35 mouse cellular contexts compared by ENCODE assay signal in the genomic region with DNA sequence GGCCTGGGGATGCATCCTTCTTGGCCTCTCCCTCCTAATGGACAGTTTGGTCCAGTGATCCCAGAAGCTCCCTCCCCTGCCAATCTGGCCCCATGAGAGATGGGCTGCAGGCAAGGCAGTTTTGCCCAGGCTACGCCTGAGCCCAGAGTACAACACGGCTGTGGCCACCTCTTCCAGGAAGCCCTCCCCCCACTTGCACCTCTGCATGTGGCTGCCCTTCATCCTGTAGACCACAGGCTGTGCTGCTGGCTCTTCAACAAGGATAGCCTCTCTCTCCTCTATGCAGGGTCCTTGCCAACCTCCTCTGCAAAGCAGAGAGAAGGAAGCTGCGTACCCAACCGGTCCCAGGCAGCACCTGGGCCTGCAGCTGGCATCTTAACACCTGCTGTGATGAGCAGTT. TPM values are rescaled to one million over a fixed set of nuclear protein-coding genes. Genes with fewer than 3 reads are reported as not detected.
DNase-seq lines count a peak whose midpoint lies in the region; ATAC-seq and TF ChIP-seq lines count a peak whose summit lies in the region.
"Had no signal": no experiment of that assay in that cellular context is flagged by ENCODE, and none has a peak within 500 bp of the region (broad histone marks: within the 10 kb centered on the region; RNA-seq: fewer than 3 reads in every experiment).

No protein-coding gene starts in this region.

- no peak overlapping the region for H3K27ac ChIP-seq in hindbrain, embryonic 14.5 days
- no peak overlapping the region for H3K27ac ChIP-seq in hindbrain, embryonic 11.5 days (ENCODE audit: low read depth, low read length)
- H3K27ac ChIP-seq in left cerebral cortex, adult 2 months, result no peak overlapping the region
- peak overlapping the region; percentile 98 for H3K27ac ChIP-seq in cerebellum, adult 2 months (ENCODE audit: insufficient read depth, low read length)
- no peak overlapping the region for H3K27ac ChIP-seq in cortical plate, adult 2 months (ENCODE audit: insufficient read depth, low read length)
- no peak overlapping the region for H3K27ac ChIP-seq in liver, postnatal 0 days (ENCODE audit: low read depth)
- H3K27ac ChIP-seq: embryonic facial prominence, embryonic 13.5 days; forebrain, embryonic 13.5 days; heart, embryonic 13.5 days; kidney, postnatal 0 days; limb, embryonic 13.5 days; liver, embryonic 12.5 days; midbrain, embryonic 12.5 days; neural tube, embryonic 13.5 days; stomach, embryonic 15.5 days had no signal

- no peaks in the 10 kb centered on the region for H3K36me3 ChIP-seq in hindbrain, embryonic 14.5 days (replicated peaks; ENCODE audit: control insufficient read depth, insufficient read depth)
- no peaks in the 10 kb centered on the region for H3K36me3 ChIP-seq in hindbrain, embryonic 11.5 days (ENCODE audit: control insufficient read depth, insufficient read depth, low read length)
- H3K36me3 ChIP-seq in liver, postnatal 0 days (replicated peaks; ENCODE audit: insufficient read depth, low read length), result no peaks in the 10 kb centered on the region
- H3K36me3 ChIP-seq: embryonic facial prominence, embryonic 13.5 days; heart, embryonic 13.5 days; limb, embryonic 13.5 days; liver, embryonic 12.5 days; midbrain, embryonic 12.5 days; neural tube, embryonic 13.5 days; stomach, embryonic 15.5 days had no signal

- no peak for TF ChIP-seq CTCF in left cerebral cortex, adult 2 months (IDR thresholded peaks at IDR 0.05)
- TF ChIP-seq CTCF in cerebellum, adult 2 months (IDR thresholded peaks at IDR 0.05; ENCODE audit: borderline replicate concordance, insufficient read depth, low read depth, low read length), result no peak
- TF ChIP-seq CTCF in cortical plate, adult 2 months (IDR thresholded peaks at IDR 0.05; ENCODE audit: extremely low read depth, insufficient read depth, low read length), result no peak
- no peak for TF ChIP-seq CTCF in liver, postnatal 0 days (IDR thresholded peaks at IDR 0.05; ENCODE audit: low read depth)

- peaks cover 9% of the 10 kb centered on the region for H3K27me3 ChIP-seq in hindbrain, embryonic 14.5 days (ENCODE audit: control insufficient read depth, insufficient read depth, low read length)
- peaks cover 19% of the 10 kb centered on the region; the same call in 1 of the 2 replicates for H3K27me3 ChIP-seq in hindbrain, embryonic 11.5 days (ENCODE audit: control insufficient read depth, insufficient read depth, low read length)
- H3K27me3 ChIP-seq in cerebellum, adult 2 months (ENCODE audit: control insufficient read depth, insufficient read depth, low read length), result no peaks in the 10 kb centered on the region
- peaks cover 27% of the 10 kb centered on the region for H3K27me3 ChIP-seq in liver, postnatal 0 days (ENCODE audit: insufficient read depth, low read length)

- H3K4me2 ChIP-seq in hindbrain, embryonic 14.5 days (replicated peaks), result 0 out of 2 replicates have a peak overlapping the region, but pooled peaks have one; percentile 66
- no peak overlapping the region for H3K4me2 ChIP-seq in hindbrain, embryonic 11.5 days (replicated peaks; ENCODE audit: low read depth, low read length)
- no peak overlapping the region for H3K4me2 ChIP-seq in liver, postnatal 0 days (ENCODE audit: low read depth, low read length)
- H3K4me2 ChIP-seq: heart, embryonic 13.5 days; limb, embryonic 13.5 days; liver, embryonic 12.5 days; midbrain, embryonic 12.5 days; stomach, embryonic 15.5 days had no signal

- intact Hi-C loops in left cerebral cortex, adult 2 months (cut with DNase I), result no loop called here

- WGBS in hindbrain, embryonic 14.5 days, result 78% methylated on average over 4 of the region's 4 CpGs
- 75% methylated on average over 4 of the region's 4 CpGs for WGBS in hindbrain, embryonic 11.5 days
- WGBS in cerebellum, adult 2 months, result 9% methylated on average over 4 of the region's 4 CpGs
- 69% methylated on average over 4 of the region's 4 CpGs for WGBS in liver, postnatal 0 days (ENCODE audit: insufficient replicate concordance)

- H3K4me1 ChIP-seq in hindbrain, embryonic 14.5 days (replicated peaks; ENCODE audit: control insufficient read depth, insufficient read depth, low read length), result 0 out of 2 replicates have a peak, but pooled peaks cover 9% of the 10 kb centered on the region
- no peaks in the 10 kb centered on the region; the same call in 1 of the 2 replicates for H3K4me1 ChIP-seq in hindbrain, embryonic 11.5 days (replicated peaks; ENCODE audit: control insufficient read depth, insufficient read depth, low read length)
- peaks cover 49% of the 10 kb centered on the region for H3K4me1 ChIP-seq in cerebellum, adult 2 months (ENCODE audit: control insufficient read depth, insufficient read depth, low read length)
- H3K4me1 ChIP-seq in cortical plate, adult 2 months (ENCODE audit: control insufficient read depth, insufficient read depth, low read length), result peaks cover 4% of the 10 kb centered on the region; the same call in 1 of the 2 replicates
- no peaks in the 10 kb centered on the region for H3K4me1 ChIP-seq in liver, postnatal 0 days (ENCODE audit: insufficient read depth)
- H3K4me1 ChIP-seq: liver, embryonic 12.5 days had no signal

- no peak for TF ChIP-seq EP300 in liver, postnatal 0 days (IDR thresholded peaks at IDR 0.05; ENCODE audit: low read depth)

- DNase-seq in hindbrain, embryonic 14.5 days (ENCODE audit: low spot score), result no peak
- no peak for DNase-seq in hindbrain, embryonic 11.5 days (ENCODE audit: low spot score)
- DNase-seq in left cerebral cortex, adult 2 months (ENCODE audit: extremely low spot score in 1 of 2, low spot score in 2 of 2), result no peak
- DNase-seq in left cerebral cortex, adult 18-20 months (ENCODE audit: low spot score in 2 of 2), result no peak
- DNase-seq in cerebellum, adult 2 months, result peak in 1 of 2 experiments; percentile 65
- DNase-seq in thymus, postnatal 4 days, result no peak
- no peak for DNase-seq in liver, postnatal 0 days
- DNase-seq: adrenal gland, postnatal 25 days; embryo, embryonic 11 days; gastrocnemius, postnatal 10 days; heart, adult 11 months; heart, postnatal 14 days; kidney, adult 18-20 months; layer of hippocampus, postnatal 36 days; lung, adult 2 months; lung, postnatal 14 days; right cerebral cortex, adult 18-20 months; right cerebral cortex, postnatal 4 days; thymus, adult 18-20 months; thymus, postnatal 36 days had no signal

- H3K9me3 ChIP-seq in hindbrain, embryonic 14.5 days (ENCODE audit: control insufficient read depth, low read length), result no peaks in the 10 kb centered on the region
- no peaks in the 10 kb centered on the region for H3K9me3 ChIP-seq in hindbrain, embryonic 11.5 days (ENCODE audit: control insufficient read depth, low read length)
- no peaks in the 10 kb centered on the region for H3K9me3 ChIP-seq in liver, postnatal 0 days (ENCODE audit: low read length)
- H3K9me3 ChIP-seq: forebrain, embryonic 13.5 days; liver, embryonic 12.5 days; midbrain, embryonic 12.5 days; neural tube, embryonic 13.5 days; stomach, embryonic 15.5 days had no signal

- no peak overlapping the region for H3K9ac ChIP-seq in hindbrain, embryonic 14.5 days
- no peak overlapping the region for H3K9ac ChIP-seq in hindbrain, embryonic 11.5 days (ENCODE audit: low read depth, low read length)
- H3K9ac ChIP-seq in liver, postnatal 0 days (replicated peaks), result no peak overlapping the region
- H3K9ac ChIP-seq: embryonic facial prominence, embryonic 13.5 days; forebrain, embryonic 13.5 days; heart, embryonic 13.5 days; limb, embryonic 13.5 days; liver, embryonic 12.5 days; midbrain, embryonic 12.5 days; stomach, embryonic 15.5 days had no signal

- no peak for ATAC-seq in hindbrain, embryonic 14.5 days (ENCODE audit: low FRiP score)
- no peak for ATAC-seq in hindbrain, embryonic 11.5 days (ENCODE audit: low FRiP score)
- no peak for ATAC-seq in liver, postnatal 0 days
- ATAC-seq: forebrain, embryonic 13.5 days; inflammation-experienced regulatory T-cells, adult 6 months; liver, embryonic 12.5 days had no signal

- no peak overlapping the region for H3K4me3 ChIP-seq in hindbrain, embryonic 14.5 days (replicated peaks; ENCODE audit: low read length)
- no peak overlapping the region for H3K4me3 ChIP-seq in hindbrain, embryonic 11.5 days (ENCODE audit: low read depth, low read length)
- H3K4me3 ChIP-seq in left cerebral cortex, adult 2 months, result peak overlapping the region; percentile 69
- peak overlapping the region; percentile 77 for H3K4me3 ChIP-seq in cerebellum, adult 2 months (replicated peaks; ENCODE audit: insufficient read depth, low read depth, low read length)
- peak overlapping the region; percentile 40; the same call in 1 of the 2 replicates for H3K4me3 ChIP-seq in cortical plate, adult 2 months (ENCODE audit: insufficient read depth, low read length)
- H3K4me3 ChIP-seq in liver, postnatal 0 days (ENCODE audit: low read depth, low read length), result no peak overlapping the region
- H3K4me3 ChIP-seq: embryonic facial prominence, embryonic 13.5 days; forebrain, embryonic 13.5 days; heart, embryonic 13.5 days; limb, embryonic 13.5 days; liver, embryonic 12.5 days; midbrain, embryonic 12.5 days; stomach, embryonic 15.5 days had no signal

- TF ChIP-seq POLR2A in cerebellum, adult 2 months (IDR thresholded peaks at IDR 0.05; ENCODE audit: borderline replicate concordance, insufficient read depth, low read length), result no peak
- no peak for TF ChIP-seq POLR2A in cortical plate, adult 2 months (IDR thresholded peaks at IDR 0.05; ENCODE audit: extremely low read depth, insufficient read depth, low read length)

RNA-seq across cellular contexts. Expression of gene Kcnt1, which starts 15.5 kb away (rescaled TPM):
- 20.4 and 20.6 TPM in 2 replicates for polyA plus RNA-seq in hindbrain, embryonic 14.5 days (2014; fragmentation: Nextera tagmentation; extraction: Ambion mirVana)
- polyA plus RNA-seq in hindbrain, embryonic 11.5 days (2014; fragmentation: Nextera tagmentation; extraction: Ambion mirVana), result 0.64 and 0.86 TPM in 2 replicates
- total RNA-seq in left cerebral cortex, adult 2 months (2021), result 100 to 1,000 TPM; 127 to 142 TPM
- 100 to 1,000 TPM; 118 to 130 TPM for total RNA-seq in left cerebral cortex, adult 18-20 months (2021)
- polyA plus RNA-seq in cerebellum, adult 2 months (2012; rRNA removed), result 409 and 456 TPM in 2 replicates
- 191 and 197 TPM in 2 replicates for polyA plus RNA-seq in cortical plate, adult 2 months (2012; rRNA removed)
- polyA plus RNA-seq in liver, postnatal 0 days (2015; fragmentation: Nextera tagmentation; extraction: Ambion mirVana), result 0.11 TPM in 1 of 2 replicates, not detected in the other
- total RNA-seq: megakaryocyte progenitor cell, adult 5-6 weeks had no signal
- polyA plus RNA-seq: inflammation-experienced regulatory T-cells, adult 6 months had no signal

RNA-seq across cellular contexts. Expression of gene Sohlh1, which starts 32.0 kb away (rescaled TPM):
- not detected in 2 replicates for polyA plus RNA-seq in hindbrain, embryonic 14.5 days (2014; fragmentation: Nextera tagmentation; extraction: Ambion mirVana)
- not detected in 2 replicates for polyA plus RNA-seq in hindbrain, embryonic 11.5 days (2014; fragmentation: Nextera tagmentation; extraction: Ambion mirVana)
- total RNA-seq in left cerebral cortex, adult 2 months (2021), result not detected
- total RNA-seq in left cerebral cortex, adult 18-20 months (2021), result not detected
- 0.08 TPM in 1 of 2 replicates, not detected in the other for polyA plus RNA-seq in cerebellum, adult 2 months (2012; rRNA removed)
- polyA plus RNA-seq in cortical plate, adult 2 months (2012; rRNA removed), result 0.08 TPM in 1 of 2 replicates, not detected in the other
- polyA plus RNA-seq in liver, postnatal 0 days (2015; fragmentation: Nextera tagmentation; extraction: Ambion mirVana), result not detected in 2 replicates
- total RNA-seq: adrenal gland, postnatal 25 days; gastrocnemius, postnatal 10 days; heart, postnatal 14 days; layer of hippocampus, postnatal 36 days; left cerebral cortex, postnatal 25 days; megakaryocyte progenitor cell, adult 5-6 weeks had no signal
- polyA plus RNA-seq: embryonic facial prominence, embryonic 13.5 days; forebrain, embryonic 13.5 days; heart, embryonic 13.5 days; kidney, postnatal 0 days; large intestine, adult 2 months; liver, embryonic 12.5 days; lung, adult 2 months; midbrain, embryonic 12.5 days; neural tube, embryonic 13.5 days; stomach, embryonic 15.5 days had no signal

RNA-seq across cellular contexts. Expression of gene Lcn9, which starts 56.1 kb away (rescaled TPM):
- polyA plus RNA-seq in hindbrain, embryonic 14.5 days (2014; fragmentation: Nextera tagmentation; extraction: Ambion mirVana), result not detected in 2 replicates
- not detected in 2 replicates for polyA plus RNA-seq in hindbrain, embryonic 11.5 days (2014; fragmentation: Nextera tagmentation; extraction: Ambion mirVana)
- not detected for total RNA-seq in left cerebral cortex, adult 2 months (2021)
- not detected for total RNA-seq in left cerebral cortex, adult 18-20 months (2021)
- 0.13 TPM in 1 of 2 replicates, not detected in the other for polyA plus RNA-seq in cerebellum, adult 2 months (2012; rRNA removed)
- not detected in 2 replicates for polyA plus RNA-seq in cortical plate, adult 2 months (2012; rRNA removed)
- not detected in 2 replicates for polyA plus RNA-seq in liver, postnatal 0 days (2015; fragmentation: Nextera tagmentation; extraction: Ambion mirVana)
- total RNA-seq: adrenal gland, postnatal 25 days; ES-E14; gastrocnemius, postnatal 10 days; heart, postnatal 14 days; layer of hippocampus, postnatal 36 days; left cerebral cortex, postnatal 25 days; megakaryocyte progenitor cell, adult 5-6 weeks had no signal
- polyA plus RNA-seq: embryonic facial prominence, embryonic 13.5 days; forebrain, embryonic 13.5 days; heart, embryonic 13.5 days; inflammation-experienced regulatory T-cells, adult 6 months; kidney, postnatal 0 days; limb, embryonic 13.5 days; liver, embryonic 12.5 days; lung, adult 2 months; midbrain, embryonic 12.5 days; neural tube, embryonic 13.5 days; stomach, embryonic 15.5 days had no signal

Comparison
In these comparisons a context has a peak if more than half of its experiments do, and no peak if none do; other contexts are left out.
1. RNA of gene Kcnt1, which starts 15.5 kb away (polyA plus RNA-seq): 409 to 456 TPM in cerebellum, adult 2 months, 191 to 197 TPM in cortical plate, adult 2 months and 20.4 to 20.6 TPM in hindbrain, embryonic 14.5 days; 0.64 to 0.86 TPM in hindbrain, embryonic 11.5 days and 0.11 TPM in liver, postnatal 0 days; every median in the first group is over 10 times any median in the second.
2. H3K4me3 ChIP-seq: peak in left cerebral cortex, adult 2 months (single experiment), cerebellum, adult 2 months (single experiment) and cortical plate, adult 2 months (single experiment); none in hindbrain, embryonic 14.5 days (single experiment), hindbrain, embryonic 11.5 days (single experiment) and liver, postnatal 0 days (single experiment).